Mouse (Mus musculus) cerebellum, adult 2 months (tissue): ENCODE measurements at regions not wholly inside any gene's neighbourhood (a gene's known extent, or its start where the extent isn't known, plus 50 kb on each side); places are given as distances from the start of the nearest gene placed in this dataset.

ENCODE experiments used
- CTCF ChIP-seq: fragments of 200-500 bp; IDR thresholded peaks from 2 replicates; pipeline ENCODE4 v1.5.1; 2011; ENCODE audit warnings: low read depth, mild to moderate bottlenecking, control low read depth, low read length, moderate library complexity, borderline replicate concordance; ENCODE audit not compliant: insufficient read depth
- POLR2A ChIP-seq: fragments of 200-500 bp; IDR thresholded peaks from 2 replicates; pipeline ENCODE4 v1.6.1; 2011; ENCODE audit warnings: low read length, control low read depth, borderline replicate concordance; ENCODE audit not compliant: insufficient read depth

- TF ChIP-seq CTCF: no peak
- no peak for TF ChIP-seq POLR2A
These were observed 896.1 kb upstream of the Cdh7 start for GRCm38 (mm10) chr1:109086110-109086509.
